Mouse (Mus musculus) lung, postnatal 0 days (tissue): ENCODE data around the gene Gabra3.
A peak's percentile ranks its signal among the peaks of the same experiment; 100 is the strongest.

Source experiments
- CTCF ChIP-seq: IDR thresholded peaks from 2 replicates; pipeline ENCODE4 v1.5.1; 2016; ENCODE audit warnings: antibody characterized with exemption, mild to moderate bottlenecking
- EP300 ChIP-seq: IDR thresholded peaks from 2 replicates; pipeline ENCODE4 v1.6.1; 2016; ENCODE audit warnings: antibody characterized with exemption, mild to moderate bottlenecking, control low read depth

- TF ChIP-seq CTCF (peak; percentile 35; the same call in 1 of the 2 replicates), EP300 (no peak)
Observed at GRCm38 (mm10) chrX:72644691-72645090, 12.0 kb downstream of the Gabra3 start.
